Mouse (Mus musculus): ENCODE measurements at regions not wholly inside any gene's neighbourhood (a gene's known extent, or its start where the extent isn't known, plus 50 kb on each side); places are given as distances from the start of the nearest gene placed in this dataset.

DNA sequence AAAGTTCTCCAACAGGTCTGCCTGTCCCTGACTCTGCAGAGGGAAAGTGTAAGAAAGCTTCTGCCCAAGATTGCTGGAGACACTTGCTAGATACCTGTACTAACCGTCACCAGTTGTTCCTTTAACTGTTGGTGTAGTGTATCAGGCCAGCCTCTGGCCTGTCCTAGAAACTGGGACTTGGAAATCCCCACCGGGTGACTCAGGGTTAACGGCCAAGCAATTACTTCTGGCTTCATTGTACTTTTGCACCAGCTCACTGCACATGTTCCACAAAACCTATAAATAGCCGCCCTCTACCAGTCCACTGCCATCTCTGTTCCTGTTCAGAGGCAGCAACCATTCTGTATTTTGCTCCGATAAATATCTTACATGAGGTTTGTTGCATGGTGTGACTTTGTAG is 247.5 kb downstream of the Zfp619 start:
- no peak for TF ChIP-seq CTCF (IDR thresholded peaks at IDR 0.05; ENCODE audit: borderline replicate concordance, insufficient read depth, low read depth, low read length)
- TF ChIP-seq POLR2A (IDR thresholded peaks at IDR 0.05; ENCODE audit: borderline replicate concordance, insufficient read depth, low read length), result no peak

Data from cerebellum, adult 2 months (tissue).